Mouse (Mus musculus): ENCODE data around the gene Rtf1. TPM values are rescaled to one million over a fixed set of nuclear protein-coding genes. Genes with fewer than 3 reads are reported as not detected.

Rtf1 gene
- 63.9 TPM for polyA plus RNA-seq (2017; shearing (Covaris generic))

DNA sequence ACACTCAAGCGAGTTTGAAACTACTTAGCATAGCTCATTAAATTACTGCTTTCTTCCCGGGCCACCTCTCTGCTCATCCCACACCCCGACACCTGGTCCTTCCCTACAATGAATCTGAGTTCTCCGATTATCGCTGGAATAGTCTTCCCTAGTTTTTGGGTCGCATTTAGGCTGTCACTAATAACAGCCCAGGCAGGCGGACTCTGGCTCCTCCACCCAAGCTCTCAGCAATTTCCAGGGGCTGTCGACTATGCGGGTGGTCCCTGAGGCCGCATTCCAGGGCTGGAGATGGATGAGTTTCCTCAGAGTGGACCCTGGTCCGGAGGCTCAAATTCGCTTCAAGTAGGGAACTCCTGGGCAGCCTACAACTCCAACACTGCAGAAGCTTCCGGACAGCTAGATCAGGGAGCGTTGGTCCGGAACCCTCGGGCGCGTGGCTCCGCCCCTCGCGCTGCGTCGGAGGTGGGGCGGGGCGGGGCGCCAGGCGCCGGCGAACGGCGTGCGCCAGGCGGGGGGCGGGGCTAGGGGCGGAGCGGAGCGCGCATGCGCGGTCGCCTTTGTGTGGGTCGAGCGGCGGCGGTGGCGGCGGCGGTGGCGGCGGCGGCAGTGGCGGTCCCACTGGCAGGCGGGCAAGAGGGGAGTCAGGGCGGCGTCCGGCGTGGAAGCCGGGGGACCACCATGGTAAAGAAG lies at the start of gene Rtf1:
TSS of gene Rtf1 (plus strand) at position 544 of the 690 bp plus-strand sequence.

DNA sequence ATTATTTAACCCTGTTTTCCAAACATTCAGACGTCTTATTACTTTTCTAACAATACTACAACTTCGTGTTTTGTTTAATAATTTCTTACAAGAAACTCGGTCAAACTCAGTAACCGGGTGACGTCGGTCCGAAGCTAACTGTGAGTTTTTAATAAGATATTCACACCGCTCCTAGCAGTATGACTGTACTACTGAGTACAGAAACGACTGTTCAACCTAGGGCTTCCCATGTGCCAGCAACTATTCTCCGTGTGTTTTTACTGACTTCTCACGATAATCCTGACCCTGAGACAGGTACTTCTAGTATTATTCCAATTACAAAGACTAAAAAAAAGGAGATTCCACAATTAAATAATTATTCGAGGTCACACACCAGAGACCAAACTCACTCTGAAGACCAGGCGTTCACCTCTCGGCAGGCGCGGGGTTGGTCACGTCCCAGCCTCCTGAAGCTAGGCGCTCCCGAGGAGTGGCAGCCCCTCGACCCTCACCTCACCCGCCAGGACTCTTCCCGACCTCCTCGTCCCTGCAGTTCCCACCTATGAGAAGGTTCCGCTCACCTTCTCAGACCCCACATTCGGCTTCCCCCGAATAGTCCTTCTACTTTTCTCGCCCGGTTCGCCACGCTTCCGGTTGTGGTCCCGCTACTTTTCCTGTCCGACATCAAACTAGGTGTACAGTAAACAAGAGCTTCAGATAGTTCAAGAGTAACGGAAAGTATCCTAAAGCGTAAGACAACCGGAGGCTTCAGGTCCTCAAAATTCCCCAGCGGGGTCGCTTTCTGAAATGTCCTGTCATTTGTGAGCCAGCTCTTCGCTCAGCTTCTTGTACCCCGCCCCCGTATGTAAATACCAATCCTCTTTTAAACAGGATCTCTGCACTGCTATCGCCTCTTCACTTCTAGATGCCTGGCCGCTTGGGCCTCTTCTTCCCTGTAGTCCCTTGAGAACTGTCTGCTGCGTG lies 12.4 kb upstream of the Rtf1 start, which contains the start of gene Ndufaf1:
TSS of gene Ndufaf1 (minus strand) at position 608 of the 963 bp plus-strand sequence.

DNA sequence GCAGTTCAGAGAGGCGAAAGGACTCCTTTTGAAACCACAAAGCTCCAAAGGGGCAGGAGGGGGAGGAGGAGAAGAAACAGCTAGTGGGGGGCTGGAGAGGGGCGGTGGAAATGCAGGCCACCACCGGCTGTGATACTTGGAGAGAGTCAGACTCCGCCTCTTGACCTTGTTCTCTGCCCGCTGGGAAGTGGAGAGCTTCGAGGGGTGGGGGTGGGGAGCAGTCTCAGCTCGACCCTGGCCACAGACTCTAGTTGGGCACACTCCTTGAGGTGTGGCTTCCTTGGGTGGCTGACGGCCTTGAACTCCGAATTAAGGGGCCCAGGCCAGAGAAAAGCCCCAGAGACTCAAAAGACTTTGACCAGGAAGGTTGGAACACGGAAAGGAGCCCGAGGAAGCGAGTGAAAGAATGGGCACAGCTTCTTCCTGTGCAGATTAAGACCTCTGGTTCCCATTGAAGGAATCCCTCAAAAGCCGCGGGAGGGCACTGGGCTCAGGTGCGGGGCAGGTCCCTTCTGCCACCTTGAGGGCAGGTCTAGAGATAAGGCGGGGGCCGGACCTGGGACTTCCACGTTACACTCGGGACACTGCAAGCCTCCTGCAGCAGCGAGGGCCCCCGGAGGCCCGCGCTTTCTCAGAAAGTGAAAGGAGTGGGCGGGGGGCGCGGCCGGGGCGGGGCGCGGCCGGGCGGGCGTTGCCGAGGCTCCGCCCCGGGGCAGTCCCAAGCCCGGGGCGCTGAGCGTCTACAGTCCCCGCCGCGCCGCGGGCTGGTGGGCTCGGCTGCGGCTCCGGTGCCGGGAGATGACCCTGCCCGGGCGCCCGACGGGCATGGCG lies 66.9 kb downstream of the Rtf1 start, which contains the start of gene Itpka:
TSS of gene Itpka (plus strand) at position 757 of the 831 bp plus-strand sequence.

DNA sequence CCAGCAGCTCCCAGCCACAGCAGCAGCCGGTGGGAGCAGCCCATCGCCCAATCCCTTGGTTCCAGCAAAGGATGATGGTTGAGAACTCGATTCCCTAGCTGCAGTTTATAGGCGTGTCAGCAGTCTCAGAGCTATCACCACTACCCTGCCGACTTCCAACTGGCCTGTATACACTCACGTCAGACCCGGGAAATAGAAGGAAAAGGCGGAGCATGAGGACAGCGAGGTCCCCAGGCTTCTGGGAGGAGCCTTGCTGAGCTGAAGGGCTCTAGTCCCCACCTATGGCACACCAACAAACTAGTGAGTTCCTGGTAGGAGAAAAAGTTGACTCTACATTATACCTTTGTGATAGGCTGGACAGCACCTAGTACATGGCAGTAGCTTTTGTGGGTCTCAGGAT lies 85.4 kb downstream of the Rtf1 start, which contains the start of gene Ltk:
TSS of gene Ltk (minus strand) at position 181 of the 400 bp plus-strand sequence.

Other genes starting within 250 kb of the Rtf1 start
- 5.5 TPM for gene Ino80, start 197.4 kb upstream of the Rtf1 start, polyA plus RNA-seq (2017; shearing (Covaris generic))
- gene Exd1, start 127.4 kb upstream of the Rtf1 start, polyA plus RNA-seq (2017; shearing (Covaris generic)) = 0.25 TPM
- 68.0 TPM for gene Chp1, start 127.4 kb upstream of the Rtf1 start, polyA plus RNA-seq (2017; shearing (Covaris generic))
- 3.2 TPM for gene Nusap1, start 56.8 kb upstream of the Rtf1 start, polyA plus RNA-seq (2017; shearing (Covaris generic))
- gene Oip5, start 56.6 kb upstream of the Rtf1 start, polyA plus RNA-seq (2017; shearing (Covaris generic)) = 2.5 TPM
- gene Ndufaf1, start 12.2 kb upstream of the Rtf1 start, polyA plus RNA-seq (2017; shearing (Covaris generic)) = 36.6 TPM
- 0.84 TPM for gene Itpka, start 67.3 kb downstream of the Rtf1 start, polyA plus RNA-seq (2017; shearing (Covaris generic))
- 0.29 TPM for gene Ltk, start 85.4 kb downstream of the Rtf1 start, polyA plus RNA-seq (2017; shearing (Covaris generic))
- 35.0 TPM for gene Rpap1, start 112.5 kb downstream of the Rtf1 start, polyA plus RNA-seq (2017; shearing (Covaris generic))
- gene Tyro3, start 122.7 kb downstream of the Rtf1 start, polyA plus RNA-seq (2017; shearing (Covaris generic)) = 8.0 TPM
- 45.9 TPM for gene Mga, start 222.2 kb downstream of the Rtf1 start, polyA plus RNA-seq (2017; shearing (Covaris generic))

Data from CD4-positive, CD25-positive, alpha-beta regulatory T cell (primary cell).